Mouse (Mus musculus): ENCODE measurements around the gene Tnxb. TPM values are rescaled to one million over a fixed set of nuclear protein-coding genes. Genes with fewer than 3 reads are reported as not detected.

Tnxb gene
- 1 to 10 TPM; 1.5 to 2.0 TPM for total RNA-seq (2021)

GRCm38 (mm10) chr17:34670235-34670634 is at the start of gene Tnxb:
Tnxb (plus strand) TSS chr17:34670535.
- no peak for DNase-seq (ENCODE audit: low spot score in 2 of 2)

GRCm38 (mm10) chr17:34621006-34621405 is 49.3 kb upstream of the Tnxb start:
- DNase-seq (ENCODE audit: low spot score in 2 of 2) = no peak
- intact Hi-C loops (cut with DNase I) = no loop called here

More at GRCm38 (mm10) chr17:34670235-34670634, at the start of gene Tnxb:
- intact Hi-C loops (cut with DNase I) = no loop called here

- DNase-seq (ENCODE audit: low spot score in 2 of 2) = no peak
- intact Hi-C loops (cut with DNase I) = no loop called here
Measured at GRCm38 (mm10) chr17:34623161-34623560, 47.2 kb upstream of the Tnxb start.

- DNase-seq (ENCODE audit: low spot score in 2 of 2) = no peak
- intact Hi-C loops (cut with DNase I) = loop anchor here (5.0 kb wide), 1 partner anchor 272 kb away; the partner anchor contains the start of genes C2 and Ehmt2
Measured at GRCm38 (mm10) chr17:34624981-34625380, 45.4 kb upstream of the Tnxb start.

GRCm38 (mm10) chr17:34626062-34626772 is 44.1 kb upstream of the Tnxb start:
- intact Hi-C loops (cut with DNase I) = loop anchor here (5.0 kb wide), 1 partner anchor 271 kb away; the partner anchor contains the start of genes C2 and Ehmt2
- DNase-seq (ENCODE audit: low spot score in 2 of 2) = no peak

GRCm38 (mm10) chr17:34626773-34627092 is 43.6 kb upstream of the Tnxb start:
- no peak for DNase-seq (ENCODE audit: low spot score in 2 of 2)
- intact Hi-C loops (cut with DNase I) = loop anchor here (5.0 kb wide), 1 partner anchor 271 kb away; the partner anchor contains the start of genes C2 and Ehmt2

- DNase-seq (ENCODE audit: low spot score in 2 of 2) = peak; percentile 85 to 86
- intact Hi-C loops (cut with DNase I) = loop anchor here (5.0 kb wide), 1 partner anchor 270 kb away; the partner anchor contains the start of genes C2 and Ehmt2
Measured at GRCm38 (mm10) chr17:34627093-34627942, 43.0 kb upstream of the Tnxb start.

- DNase-seq (ENCODE audit: low spot score in 2 of 2) = no peak
- intact Hi-C loops (cut with DNase I) = loop anchor here (5.0 kb wide), 1 partner anchor 269 kb away; the partner anchor contains the start of genes C2 and Ehmt2
Measured at GRCm38 (mm10) chr17:34627943-34628643, 42.2 kb upstream of the Tnxb start, which contains the start of gene Ppt2. Ppt2 (minus strand) TSS chr17:34628510.

- DNase-seq (ENCODE audit: low spot score in 2 of 2) = no peak
- intact Hi-C loops (cut with DNase I) = loop anchor here (5.0 kb wide), 1 partner anchor 269 kb away; the partner anchor contains the start of genes C2 and Ehmt2
Measured at GRCm38 (mm10) chr17:34628644-34628967, 41.7 kb upstream of the Tnxb start.

- intact Hi-C loops (cut with DNase I) = loop anchor here (5.0 kb wide), 1 partner anchor 268 kb away; the partner anchor contains the start of genes C2 and Ehmt2
- DNase-seq (ENCODE audit: low spot score in 2 of 2) = peak; percentile 64 to 68
Measured at GRCm38 (mm10) chr17:34629221-34629751, 41.0 kb upstream of the Tnxb start, which contains the start of gene Prrt1. Prrt1 (plus strand) TSS chr17:34629533.

GRCm38 (mm10) chr17:34629796-34630603 is 40.3 kb upstream of the Tnxb start:
- intact Hi-C loops (cut with DNase I) = loop anchor here (5.0 kb wide), 2 partner anchors 33 to 267 kb away; partner anchors contain the start of genes Ager, C2 and Ehmt2
- DNase-seq (ENCODE audit: low spot score in 2 of 2) = no peak

- intact Hi-C loops (cut with DNase I) = loop anchor here (5.0 kb wide), 1 partner anchor 34 kb away; the partner anchor contains the start of gene Ager
- peak in 1 of 2 experiments; percentile 70 for DNase-seq (ENCODE audit: low spot score in 2 of 2)
Measured at GRCm38 (mm10) chr17:34630761-34631301, 39.5 kb upstream of the Tnxb start.

GRCm38 (mm10) chr17:34631647-34632046 is 38.7 kb upstream of the Tnxb start:
- intact Hi-C loops (cut with DNase I) = loop anchor here (5.0 kb wide), 1 partner anchor 34 kb away; the partner anchor contains the start of gene Ager
- no peak for DNase-seq (ENCODE audit: low spot score in 2 of 2)

- intact Hi-C loops (cut with DNase I) = loop anchor here (5.0 kb wide), 1 partner anchor 35 kb away; the partner anchor contains the start of gene Ager
- DNase-seq (ENCODE audit: low spot score in 2 of 2) = peak; percentile 86 to 90
Measured at GRCm38 (mm10) chr17:34632261-34632691, 38.1 kb upstream of the Tnxb start.

- DNase-seq (ENCODE audit: low spot score in 2 of 2) = no peak
- intact Hi-C loops (cut with DNase I) = no loop called here
Measured at GRCm38 (mm10) chr17:34635671-34636070, 34.7 kb upstream of the Tnxb start.

GRCm38 (mm10) chr17:34637459-34637858 is 32.9 kb upstream of the Tnxb start:
- DNase-seq (ENCODE audit: low spot score in 2 of 2) = no peak
- intact Hi-C loops (cut with DNase I) = no loop called here

GRCm38 (mm10) chr17:34639461-34640255 is 30.7 kb upstream of the Tnxb start:
- DNase-seq (ENCODE audit: low spot score in 2 of 2) = no peak
- intact Hi-C loops (cut with DNase I) = no loop called here
